Mouse (Mus musculus) C2C12 (cell line): ENCODE data around the gene Sec16b.

Experiments
- CTCF ChIP-seq: IDR thresholded peaks from one replicate; pipeline ENCODE4 v1.5.1; 2011; ENCODE audit not compliant: control insufficient read depth, insufficient read depth, insufficient read length
- FOSL1 ChIP-seq: IDR thresholded peaks from one replicate; pipeline ENCODE4 v1.8.0; 2011; ENCODE audit warnings: mild to moderate bottlenecking, low read length; ENCODE audit not compliant: poor library complexity, insufficient read depth, severe bottlenecking
- MYOD1 ChIP-seq: IDR thresholded peaks from one replicate; pipeline ENCODE4 v1.6.1; 2011; ENCODE audit warnings: low read depth; ENCODE audit not compliant: control insufficient read depth, insufficient read length
- USF1 ChIP-seq: IDR thresholded peaks from one replicate; pipeline ENCODE4 v1.6.1; 2011; ENCODE audit warnings: low read depth, mild to moderate bottlenecking, control low read depth, moderate library complexity

DNA sequence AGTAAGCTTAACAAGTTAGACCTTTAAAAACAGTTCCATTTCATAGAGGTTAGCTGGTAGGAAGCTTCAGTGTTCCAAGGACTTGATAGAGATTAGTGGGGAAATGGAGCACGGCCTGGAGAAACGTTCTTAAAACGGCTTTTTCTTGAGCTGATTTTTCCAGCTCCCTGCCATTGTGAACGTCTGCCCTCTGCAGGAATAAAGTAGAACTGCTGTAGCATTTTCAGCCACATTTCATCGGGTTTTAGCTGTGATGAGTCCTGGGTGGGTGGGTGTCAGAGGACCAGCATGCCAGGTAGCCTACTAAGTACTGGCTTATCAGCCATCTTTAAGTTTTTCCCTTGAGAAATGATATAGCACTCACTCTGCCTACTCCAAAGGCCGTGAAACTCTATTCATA lies 29.9 kb downstream of the Sec16b start:
- TF ChIP-seq CTCF (peak; percentile 12), FOSL1 (no peak), MYOD1 (no peak), USF1 (no peak)
